Mouse (Mus musculus): ENCODE measurements at regions not wholly inside any gene's neighbourhood (a gene's known extent, or its start where the extent isn't known, plus 50 kb on each side); places are given as distances from the start of the nearest gene placed in this dataset.
A peak's percentile ranks its signal among the peaks of the same experiment; 100 is the strongest.

DNA sequence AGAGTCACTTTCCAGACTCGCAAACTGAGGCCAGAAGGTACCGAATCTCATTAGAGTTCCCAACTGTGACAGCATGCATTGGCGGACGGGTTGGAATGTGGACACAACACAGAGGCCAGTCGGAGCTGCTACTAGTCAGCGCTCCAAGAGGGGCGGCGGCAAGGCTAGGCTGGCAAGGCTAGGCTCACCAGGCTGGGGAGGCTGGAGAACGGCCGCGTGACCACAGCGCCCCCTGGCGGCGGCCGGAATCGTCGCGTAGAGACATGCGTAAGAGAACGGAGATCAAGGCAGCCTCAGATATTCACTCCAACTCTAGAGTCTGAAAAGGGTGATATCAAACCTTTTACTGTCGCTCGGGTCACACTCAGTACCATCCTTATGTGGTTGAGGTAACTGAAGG is 72.8 kb upstream of the Cdh5 start:
- peak; percentile 68 for ATAC-seq
- H3K36me3 ChIP-seq (ENCODE audit: control insufficient read depth, insufficient read depth), result no peaks in the 10 kb centered on the region; the same call in 1 of the 2 replicates
- no peak overlapping the region for H3K27ac ChIP-seq (ENCODE audit: low read depth, low read length)
- 0 out of 2 replicates have a peak, but pooled peaks cover 3% of the 10 kb centered on the region for H3K27me3 ChIP-seq (replicated peaks; ENCODE audit: control insufficient read depth, insufficient read depth, low read length)
- no peak overlapping the region for H3K4me3 ChIP-seq (ENCODE audit: low read depth, low read length)
- peaks cover 3% of the 10 kb centered on the region; the same call in 1 of the 2 replicates for H3K9me3 ChIP-seq (ENCODE audit: control insufficient read depth)
- H3K9ac ChIP-seq (ENCODE audit: low read depth, low read length), result no peak overlapping the region
- no peaks in the 10 kb centered on the region for H3K4me1 ChIP-seq (replicated peaks; ENCODE audit: control insufficient read depth, insufficient read depth, low read length)
- WGBS, result 4% methylated on average over 22 of the region's 22 CpGs
- H3K4me2 ChIP-seq (replicated peaks; ENCODE audit: low read depth), result peak overlapping the region; percentile 54
- TF ChIP-seq CTCF (IDR thresholded peaks at IDR 0.05; ENCODE audit: low read depth), result peak; percentile 100

GRCm38 (mm10) chr8:104032179-104032578 is 69.2 kb upstream of the Cdh5 start:
- no peak overlapping the region for H3K4me3 ChIP-seq (ENCODE audit: low read depth, low read length)
- H3K27me3 ChIP-seq (replicated peaks; ENCODE audit: control insufficient read depth, insufficient read depth, low read length), result 0 out of 2 replicates have a peak, but pooled peaks cover 3% of the 10 kb centered on the region
- H3K4me2 ChIP-seq (replicated peaks; ENCODE audit: low read depth), result no peak overlapping the region
- no peak for ATAC-seq
- peaks cover 3% of the 10 kb centered on the region; the same call in 1 of the 2 replicates for H3K9me3 ChIP-seq (ENCODE audit: control insufficient read depth)
- 0 out of 2 replicates have a peak, but pooled peaks cover 2% of the 10 kb centered on the region for H3K4me1 ChIP-seq (replicated peaks; ENCODE audit: control insufficient read depth, insufficient read depth, low read length)
- TF ChIP-seq CTCF (IDR thresholded peaks at IDR 0.05; ENCODE audit: low read depth), result peak; percentile 82
- no peak overlapping the region for H3K9ac ChIP-seq (ENCODE audit: low read depth, low read length)
- no peaks in the 10 kb centered on the region; the same call in 1 of the 2 replicates for H3K36me3 ChIP-seq (ENCODE audit: control insufficient read depth, insufficient read depth)
- 94% methylated on average over 2 of the region's 2 CpGs for WGBS
- no peak overlapping the region for H3K27ac ChIP-seq (ENCODE audit: low read depth, low read length)

DNA sequence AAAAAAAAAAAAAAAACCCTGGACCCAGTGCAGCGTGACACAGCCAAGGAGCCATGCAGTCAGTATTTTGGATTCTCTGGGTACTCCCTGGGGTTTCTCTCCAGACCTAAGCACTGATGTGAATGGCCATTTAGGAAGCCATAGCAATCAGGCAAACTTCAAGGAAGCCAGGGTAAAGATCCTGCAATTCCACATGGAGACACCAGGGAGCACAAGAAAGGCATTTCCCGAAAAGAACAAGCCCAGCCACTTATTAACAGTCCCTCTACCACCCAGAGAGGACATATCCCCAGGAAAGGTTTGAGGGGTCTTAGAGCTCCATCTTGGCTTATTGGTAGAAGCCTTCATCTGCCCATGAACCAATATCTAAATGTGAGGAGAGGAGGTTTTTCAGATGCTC is 68.3 kb upstream of the Cdh5 start:
- Histone ChIP-seq H3K4me1 (replicated peaks; ENCODE audit: control insufficient read depth, insufficient read depth, low read length) (0 out of 2 replicates have a peak, but pooled peaks cover 6% of the 10 kb centered on the region), H3K4me3 (ENCODE audit: low read depth, low read length) (no peak overlapping the region), H3K9me3 (ENCODE audit: control insufficient read depth) (peaks cover 3% of the 10 kb centered on the region; the same call in 1 of the 2 replicates), H3K9ac (ENCODE audit: low read depth, low read length) (no peak overlapping the region), H3K4me2 (replicated peaks; ENCODE audit: low read depth) (no peak overlapping the region), H3K27me3 (replicated peaks; ENCODE audit: control insufficient read depth, insufficient read depth, low read length) (no peaks in the 10 kb centered on the region), H3K36me3 (ENCODE audit: control insufficient read depth, insufficient read depth) (no peaks in the 10 kb centered on the region; the same call in 1 of the 2 replicates), H3K27ac (ENCODE audit: low read depth, low read length) (no peak overlapping the region)
- 46% methylated on average over 2 of the region's 2 CpGs for WGBS
- ATAC-seq, result no peak
- peak; percentile 69 for TF ChIP-seq CTCF (IDR thresholded peaks at IDR 0.05; ENCODE audit: low read depth)

- Histone ChIP-seq H3K4me3 (ENCODE audit: low read depth, low read length) (no peak overlapping the region), H3K27ac (ENCODE audit: low read depth, low read length) (no peak overlapping the region), H3K9ac (ENCODE audit: low read depth, low read length) (no peak overlapping the region), H3K9me3 (ENCODE audit: control insufficient read depth) (peaks cover 3% of the 10 kb centered on the region; the same call in 1 of the 2 replicates), H3K4me1 (replicated peaks; ENCODE audit: control insufficient read depth, insufficient read depth, low read length) (0 out of 2 replicates have a peak, but pooled peaks cover 6% of the 10 kb centered on the region), H3K27me3 (replicated peaks; ENCODE audit: control insufficient read depth, insufficient read depth, low read length) (no peaks in the 10 kb centered on the region), H3K4me2 (replicated peaks; ENCODE audit: low read depth) (no peak overlapping the region), H3K36me3 (ENCODE audit: control insufficient read depth, insufficient read depth) (no peaks in the 10 kb centered on the region; the same call in 1 of the 2 replicates)
- ATAC-seq, result no peak
- WGBS, result 54% methylated on average over 3 of the region's 3 CpGs
- TF ChIP-seq CTCF (IDR thresholded peaks at IDR 0.05; ENCODE audit: low read depth), result no peak
These were observed 67.1 kb upstream of the Cdh5 start for GRCm38 (mm10) chr8:104034286-104034685.

- Histone ChIP-seq H3K4me3 (ENCODE audit: low read depth, low read length) (no peak overlapping the region), H3K9me3 (ENCODE audit: control insufficient read depth) (no peaks in the 10 kb centered on the region), H3K9ac (ENCODE audit: low read depth, low read length) (no peak overlapping the region), H3K36me3 (ENCODE audit: control insufficient read depth, insufficient read depth) (no peaks in the 10 kb centered on the region), H3K27ac (ENCODE audit: low read depth, low read length) (no peak overlapping the region), H3K4me2 (replicated peaks; ENCODE audit: low read depth) (peak overlapping the region; percentile 48), H3K4me1 (replicated peaks; ENCODE audit: control insufficient read depth, insufficient read depth, low read length) (0 out of 2 replicates have a peak, but pooled peaks cover 6% of the 10 kb centered on the region), H3K27me3 (replicated peaks; ENCODE audit: control insufficient read depth, insufficient read depth, low read length) (no peaks in the 10 kb centered on the region)
- TF ChIP-seq CTCF (IDR thresholded peaks at IDR 0.05; ENCODE audit: low read depth), result no peak
- peak; percentile 87 for ATAC-seq
- WGBS, result 55% methylated on average over 26 of the region's 26 CpGs
These were observed 64.6 kb upstream of the Cdh5 start for GRCm38 (mm10) chr8:104036580-104037477.

DNA sequence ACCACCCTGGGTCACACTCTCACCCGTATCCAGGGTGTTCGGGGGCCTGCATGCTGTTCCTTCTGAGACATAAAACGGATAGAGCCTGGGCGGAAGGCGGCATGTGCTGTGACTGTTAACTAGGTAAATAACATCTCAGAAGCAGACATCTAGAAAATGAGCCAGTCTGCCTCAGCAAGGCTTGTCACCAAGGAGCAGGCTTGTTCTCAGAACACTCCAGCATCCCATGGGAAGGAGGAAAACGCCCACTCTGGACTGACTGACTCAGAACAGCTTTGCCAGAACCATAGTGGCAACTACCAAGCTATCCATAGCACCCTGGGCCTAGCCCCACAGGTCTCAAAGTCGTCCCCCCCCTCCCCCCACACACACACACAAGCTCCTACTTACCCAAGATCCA is 63.8 kb upstream of the Cdh5 start:
- Histone ChIP-seq H3K27ac (ENCODE audit: low read depth, low read length) (no peak overlapping the region), H3K4me2 (replicated peaks; ENCODE audit: low read depth) (no peak overlapping the region)

More for the DNA sequence above, 63.8 kb upstream of the Cdh5 start:
- no peak for TF ChIP-seq CTCF (IDR thresholded peaks at IDR 0.05; ENCODE audit: low read depth)
- ATAC-seq, result no peak
- 83% methylated on average over 7 of the region's 7 CpGs for WGBS
- Histone ChIP-seq H3K9ac (ENCODE audit: low read depth, low read length) (no peak overlapping the region), H3K36me3 (ENCODE audit: control insufficient read depth, insufficient read depth) (no peaks in the 10 kb centered on the region), H3K4me1 (replicated peaks; ENCODE audit: control insufficient read depth, insufficient read depth, low read length) (0 out of 2 replicates have a peak, but pooled peaks cover 10% of the 10 kb centered on the region), H3K9me3 (ENCODE audit: control insufficient read depth) (no peaks in the 10 kb centered on the region), H3K4me3 (ENCODE audit: low read depth, low read length) (no peak overlapping the region), H3K27me3 (replicated peaks; ENCODE audit: control insufficient read depth, insufficient read depth, low read length) (no peaks in the 10 kb centered on the region)

All from intestine, postnatal 0 days (tissue).